Mouse (Mus musculus): Measurements from ENCODE around the gene Pcyox1.
"Not testable (repeated sequence)": the region's sequence is repeated elsewhere in the genome, so short reads cannot be mapped to it uniquely, and the experiment has no call there.

Gene Pcyox1

GRCm38 (mm10) chr6:86366125-86366852 lies 30.7 kb downstream of the Pcyox1 start:
- ATAC-seq (ENCODE audit: low TSS enrichment): no peak

DNA sequence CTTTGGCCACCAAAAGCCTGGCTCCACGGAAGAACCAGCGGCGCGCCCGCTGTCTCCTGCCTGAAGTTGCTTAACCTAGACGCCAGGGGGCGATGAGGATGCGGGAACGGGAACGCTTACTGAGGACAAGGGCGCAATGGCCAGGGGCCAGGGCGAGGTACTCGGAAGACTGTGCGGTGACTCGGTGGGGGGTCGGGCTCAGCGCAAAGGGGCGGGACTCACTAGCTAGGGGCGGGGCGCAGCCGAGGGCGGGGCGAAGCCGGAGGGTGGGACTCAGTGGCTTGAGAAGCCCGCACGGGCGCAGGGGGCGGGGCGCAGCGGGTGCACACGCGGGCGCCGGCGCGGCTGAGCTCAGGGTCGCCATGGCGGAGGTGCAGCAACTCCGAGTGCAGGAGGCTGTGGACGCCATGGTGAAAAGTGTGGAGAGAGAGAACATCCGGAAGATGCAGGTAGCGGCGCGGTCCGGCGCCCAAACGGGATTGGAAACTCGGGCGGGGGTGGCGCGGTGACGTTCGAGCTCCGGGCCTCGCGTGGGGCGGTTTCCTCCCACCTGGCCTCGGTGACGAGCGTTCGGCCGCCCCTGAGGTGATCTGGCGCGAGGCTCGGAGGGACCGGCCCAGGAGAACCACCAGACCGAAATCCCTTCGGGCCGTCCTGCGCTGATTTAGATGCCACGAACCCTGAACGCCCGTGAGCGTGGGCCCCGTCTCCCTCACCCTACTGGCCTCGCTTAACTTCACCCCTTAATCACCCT lies 31.4 kb downstream of the Pcyox1 start, which contains the start of gene Fam136a:
TSS of gene Fam136a (plus strand) at position 276 of the 754 bp plus-strand sequence.
- ATAC-seq (ENCODE audit: low TSS enrichment): peak; percentile 75

DNA sequence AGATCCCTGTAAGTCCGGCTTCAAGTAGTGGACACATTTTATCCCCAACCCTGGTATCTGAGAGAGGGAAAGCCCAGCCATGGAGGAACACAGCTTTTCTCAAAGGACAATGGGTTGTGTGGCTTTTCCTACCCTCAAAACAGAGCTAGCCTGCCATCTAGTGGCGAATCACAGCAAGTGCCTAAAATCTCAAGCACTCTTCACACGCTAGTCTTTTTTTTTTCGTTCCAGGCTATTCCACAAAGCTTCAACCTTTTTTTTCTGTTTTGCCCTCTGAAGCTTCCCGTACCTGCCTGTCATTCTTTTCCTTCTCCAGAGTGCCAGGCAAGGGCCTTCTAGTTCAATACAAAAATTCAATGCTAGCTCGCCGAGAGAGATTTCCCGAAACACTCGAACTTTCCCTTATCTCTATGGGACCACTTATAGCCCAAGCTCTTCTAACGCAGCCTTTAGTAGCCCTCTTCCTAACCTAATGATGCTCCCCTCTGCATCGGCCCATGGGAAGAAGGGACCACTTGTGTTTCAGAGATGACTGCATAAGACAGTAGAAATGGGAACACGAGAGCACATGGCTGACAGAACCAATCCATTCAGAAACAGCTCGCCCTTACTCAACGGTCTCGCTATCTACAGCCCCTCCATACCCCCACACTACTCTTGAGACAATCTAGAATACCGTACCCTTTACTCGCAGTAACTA lies 32.4 kb downstream of the Pcyox1 start:
- ATAC-seq (ENCODE audit: low TSS enrichment): peak; percentile 54

DNA sequence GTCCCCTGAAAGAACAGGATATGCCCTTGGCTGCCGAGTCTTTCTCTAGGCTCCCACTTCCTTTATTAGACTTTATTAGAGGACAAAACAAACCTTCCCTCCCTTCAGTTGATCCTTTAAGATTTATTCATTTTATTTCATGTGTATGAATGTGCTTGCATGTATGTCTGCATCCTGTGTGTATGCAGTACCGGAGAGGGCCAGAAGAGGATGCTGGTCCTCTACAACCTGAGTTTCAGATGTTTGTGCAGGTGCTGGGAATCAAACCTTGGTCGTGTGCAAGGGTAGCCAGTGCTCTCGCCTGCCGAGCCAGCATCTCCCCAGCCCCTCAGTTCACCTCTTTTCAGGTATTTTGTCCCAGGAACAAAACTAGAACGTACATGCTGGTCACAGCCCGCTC lies 35.6 kb downstream of the Pcyox1 start:
- ATAC-seq (ENCODE audit: low TSS enrichment): no peak

GRCm38 (mm10) chr6:86360691-86361090 lies 36.3 kb downstream of the Pcyox1 start:
- no peak for ATAC-seq (ENCODE audit: low TSS enrichment)

- no peak for ATAC-seq (ENCODE audit: low TSS enrichment)
Observed at GRCm38 (mm10) chr6:86356956-86357355, 40.0 kb downstream of the Pcyox1 start.

GRCm38 (mm10) chr6:86354948-86355347 lies 42.0 kb downstream of the Pcyox1 start:
- ATAC-seq (ENCODE audit: low TSS enrichment): no peak

DNA sequence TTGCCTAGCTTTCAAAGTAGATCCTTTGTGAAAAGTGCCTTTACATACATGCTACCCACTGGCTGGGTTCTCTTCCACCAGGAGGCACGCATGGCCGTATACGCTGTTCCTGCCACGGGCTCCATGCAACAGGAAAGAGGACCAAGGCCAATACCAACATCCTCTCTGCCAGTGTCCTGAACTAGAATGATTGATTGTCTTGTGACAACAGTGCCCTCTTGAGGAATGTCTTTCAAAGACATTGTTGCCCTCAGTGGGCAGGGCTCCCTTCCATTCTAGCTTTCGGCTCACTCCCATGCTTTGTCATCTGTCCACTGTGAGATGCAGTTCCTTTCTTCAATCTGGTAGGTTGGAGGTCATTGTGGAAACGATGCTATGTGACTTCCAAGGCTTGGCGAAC lies 47.7 kb downstream of the Pcyox1 start:
- peak; percentile 76; the same call in 1 of the 2 replicates for ATAC-seq (ENCODE audit: low TSS enrichment)

DNA sequence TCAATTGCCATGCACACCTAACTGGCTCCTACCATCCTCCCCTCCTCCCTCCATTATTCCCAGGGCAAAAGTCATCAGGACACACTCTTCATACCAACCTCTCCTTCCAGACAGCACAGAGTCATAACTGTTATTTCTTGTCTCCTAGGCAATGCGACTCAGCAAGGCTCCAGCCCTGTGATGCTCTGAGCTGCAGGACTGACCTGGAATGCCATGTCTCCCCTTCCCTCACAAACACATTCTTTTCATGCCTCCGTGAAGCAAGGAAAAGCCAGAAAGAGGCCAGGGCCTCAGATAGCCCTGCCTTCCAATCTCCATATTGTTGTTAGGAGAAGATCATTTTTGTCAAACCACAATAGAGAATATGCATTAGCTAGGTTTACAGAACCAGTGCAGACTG lies 50.9 kb downstream of the Pcyox1 start:
- ATAC-seq (ENCODE audit: low TSS enrichment): no peak

- ATAC-seq (ENCODE audit: low TSS enrichment): peak; percentile 57; the same call in 1 of the 2 replicates
Observed at GRCm38 (mm10) chr6:86343656-86344055, 53.3 kb downstream of the Pcyox1 start.

DNA sequence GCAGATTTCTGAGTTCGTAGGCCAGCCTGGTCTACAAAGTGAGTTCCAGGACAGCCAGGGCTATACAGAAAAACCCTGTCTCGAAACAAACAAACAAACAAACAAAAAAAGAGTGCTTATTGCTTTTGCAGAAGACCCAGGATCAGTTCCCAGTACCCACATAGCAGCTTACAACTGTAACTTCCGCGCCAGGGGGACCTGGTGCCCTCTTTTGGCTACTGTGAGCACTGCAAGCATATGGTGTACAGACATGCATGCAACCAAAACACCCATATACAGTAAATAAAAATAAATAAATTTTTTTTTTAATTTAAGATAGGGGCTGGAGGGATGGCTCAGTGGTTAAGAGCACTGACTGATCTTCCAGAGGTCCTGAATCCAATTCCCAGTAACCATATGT lies 60.6 kb downstream of the Pcyox1 start:
- not testable (repeated sequence) for ATAC-seq (ENCODE audit: low TSS enrichment)

Data from frontal cortex, adult (tissue).